Mouse (Mus musculus) midbrain, embryonic 12.5 days (tissue): ENCODE data around the gene Cramp1l. TPM values are rescaled to one million over a fixed set of nuclear protein-coding genes. Genes with fewer than 3 reads are reported as not detected.
A peak's percentile ranks its signal among the peaks of the same experiment; 100 is the strongest.

Experiments used
- ATAC-seq: fragments of 200-750 bp; cut with Nextera tagmentation; 2 replicates; pipeline ENCODE4 v1.8.0; 2017; ENCODE audit warnings: low read depth, moderate TSS enrichment, moderate library complexity; ENCODE audit not compliant: low FRiP score
- H3K27ac ChIP-seq: fragments of 300-500 bp; sonication (generic); replicated peaks from 2 replicates; pipeline ENCODE4 v1.5.1; 2016; ENCODE audit warnings: mild to moderate bottlenecking
- H3K27me3 ChIP-seq: fragments of 300-500 bp; sonication (generic); 2 replicates; pipeline ENCODE4 v1.6.1; 2016; ENCODE audit warnings: mild to moderate bottlenecking
- H3K36me3 ChIP-seq: fragments of 300-500 bp; sonication (generic); 2 replicates; pipeline ENCODE4 v1.6.1; 2016
- H3K4me1 ChIP-seq: fragments of 300-500 bp; sonication (generic); 2 replicates; pipeline ENCODE4 v1.6.1; 2016
- H3K4me2 ChIP-seq: fragments of 300-500 bp; sonication (generic); replicated peaks from 2 replicates; pipeline ENCODE4 v1.6.1; 2016; ENCODE audit warnings: mild to moderate bottlenecking, moderate library complexity
- H3K4me3 ChIP-seq: fragments of 300-500 bp; sonication (generic); 2 replicates; pipeline ENCODE4 v1.5.1; 2016; ENCODE audit warnings: mild to moderate bottlenecking
- H3K9ac ChIP-seq: fragments of 300-500 bp; sonication (generic); replicated peaks from 2 replicates; pipeline ENCODE4 v1.6.1; 2016; ENCODE audit warnings: mild to moderate bottlenecking, moderate library complexity
- H3K9me3 ChIP-seq: fragments of 300-500 bp; sonication (generic); 2 replicates; pipeline ENCODE4 v1.6.1; 2016; ENCODE audit warnings: mild to moderate bottlenecking
- WGBS: fragments of 180-500 bp; shearing (Covaris S2); methylation state at CpG from one replicate; pipeline ENCODE4 v1.1.7; 2016; 5-methylcytosine and 5-hydroxymethylcytosine counted together
- polyA plus RNA-seq: library from polyadenylated mRNA; unstranded; fragments of >200 nt; fragmentation: Nextera tagmentation; extraction: Ambion mirVana; gene quantifications from 2 replicates; pipeline ENCODE4 v1.2.1, GENCODE M21; 2016

The Cramp1l gene
- polyA plus RNA-seq, 1 experiment from 2014 or later: 12.8 TPM

DNA sequence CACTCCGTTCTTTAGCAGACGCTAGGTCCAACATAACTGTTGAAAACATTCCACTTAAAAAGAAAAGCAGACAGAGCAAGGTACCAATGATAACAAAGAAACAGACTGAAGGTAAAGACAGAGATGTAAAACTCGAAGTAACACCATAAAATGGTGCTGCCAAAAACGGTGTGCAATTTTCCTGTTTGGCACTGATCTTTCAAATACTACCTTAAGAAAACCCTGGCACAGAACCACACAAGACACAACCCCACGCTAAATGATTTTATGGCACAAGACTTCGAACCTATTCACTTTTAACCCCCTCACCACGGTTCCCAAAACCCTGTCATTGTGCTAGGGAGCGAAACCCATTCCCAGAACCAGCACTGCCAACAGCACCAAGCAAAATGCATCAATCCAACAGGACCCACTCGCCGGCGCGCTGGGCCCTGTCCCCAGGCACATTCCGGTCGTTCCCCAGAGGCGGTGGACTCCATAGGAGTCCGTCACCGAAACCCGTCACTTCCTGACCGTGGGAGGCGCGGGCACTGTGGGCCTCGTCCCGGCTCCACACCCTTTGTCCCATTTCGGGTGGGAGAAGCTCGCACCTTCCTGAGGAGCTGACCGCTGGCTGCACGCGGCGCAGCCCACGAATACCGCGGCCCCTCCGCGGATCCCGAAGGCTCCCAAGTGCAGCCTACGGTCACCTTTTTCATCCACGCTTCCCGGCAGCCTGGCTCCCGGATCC lies 582 bp downstream of the Cramp1l start:
- Histone ChIP-seq H3K27me3 (no peaks in the 10 kb centered on the region), H3K36me3 (peaks cover 26% of the 10 kb centered on the region), H3K27ac (peak overlapping the region; percentile 86), H3K9ac (peak overlapping the region; percentile 98), H3K4me3 (peak overlapping the region; percentile 100), H3K4me1 (peaks cover 22% of the 10 kb centered on the region), H3K4me2 (peak overlapping the region; percentile 95), H3K9me3 (no peaks in the 10 kb centered on the region)
- no peak for ATAC-seq
- under 1% methylated on average over 37 of the region's 39 CpGs for WGBS

- Histone ChIP-seq H3K27me3 (no peaks in the 10 kb centered on the region), H3K4me1 (peaks cover 22% of the 10 kb centered on the region), H3K9ac (peak overlapping the region; percentile 98), H3K27ac (peak overlapping the region; percentile 78), H3K4me3 (peak overlapping the region; percentile 100), H3K36me3 (peaks cover 31% of the 10 kb centered on the region), H3K9me3 (no peaks in the 10 kb centered on the region), H3K4me2 (peak overlapping the region; percentile 95)
- ATAC-seq: no peak
- under 1% methylated on average over 75 of the region's 81 CpGs for WGBS
Measured at GRCm38 (mm10) chr17:25013606-25014501, 1.7 kb downstream of the Cramp1l start.

- Histone ChIP-seq H3K4me2 (no peak overlapping the region), H3K27me3 (no peaks in the 10 kb centered on the region), H3K9ac (no peak overlapping the region), H3K27ac (no peak overlapping the region), H3K4me3 (no peak overlapping the region), H3K9me3 (no peaks in the 10 kb centered on the region), H3K4me1 (peaks cover 4% of the 10 kb centered on the region; the same call in 1 of the 2 replicates), H3K36me3 (peaks cover 78% of the 10 kb centered on the region)
- no peak for ATAC-seq
Measured at GRCm38 (mm10) chr17:25007480-25007879, 8.1 kb downstream of the Cramp1l start.

DNA sequence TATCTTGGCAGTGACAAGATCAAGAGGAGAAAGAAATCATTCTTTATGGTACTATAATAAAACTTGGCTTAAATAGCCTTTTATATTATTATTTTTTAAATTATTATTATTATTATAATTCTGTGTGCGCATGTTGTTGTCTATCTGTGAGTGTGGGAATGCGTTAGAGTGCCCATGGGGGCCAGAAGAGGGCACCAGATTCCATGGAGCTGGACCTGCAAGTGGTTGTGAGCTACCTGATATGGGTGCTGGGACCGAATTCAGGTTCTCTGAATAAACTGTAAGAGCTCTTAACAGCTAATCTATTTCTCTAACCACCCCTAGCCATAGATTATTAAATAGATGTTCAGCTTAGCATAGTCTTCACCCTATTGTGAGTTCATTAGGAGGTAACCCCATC lies 10.5 kb downstream of the Cramp1l start:
- H3K4me1 ChIP-seq: no peaks in the 10 kb centered on the region
- H3K27me3 ChIP-seq: no peaks in the 10 kb centered on the region
- H3K4me3 ChIP-seq: no peak overlapping the region
- 93% methylated on average over 3 of the region's 3 CpGs for WGBS
- no peak overlapping the region for H3K9ac ChIP-seq
- no peak overlapping the region for H3K4me2 ChIP-seq
- peaks cover 78% of the 10 kb centered on the region for H3K36me3 ChIP-seq
- no peak for ATAC-seq
- H3K9me3 ChIP-seq: no peaks in the 10 kb centered on the region
- no peak overlapping the region for H3K27ac ChIP-seq

DNA sequence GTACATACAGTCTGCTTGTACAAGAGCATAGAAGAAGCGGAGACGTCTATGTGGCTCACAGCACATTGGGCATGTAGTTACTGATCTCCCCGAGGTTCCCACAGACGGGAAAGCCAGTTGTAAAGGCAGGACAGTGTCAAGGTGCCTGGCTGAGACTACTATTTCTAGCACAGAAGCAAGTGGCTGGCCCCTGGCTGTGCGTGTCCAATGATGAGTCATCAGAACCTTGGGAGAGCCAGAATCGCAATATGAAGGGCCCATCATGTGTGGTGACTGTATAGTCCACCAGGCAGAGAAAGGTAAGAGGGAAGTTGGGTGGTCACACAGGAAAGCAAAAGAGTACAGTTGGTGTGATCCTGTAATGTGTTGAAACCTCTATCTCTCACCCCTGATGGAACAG lies 20.9 kb downstream of the Cramp1l start:
- ATAC-seq: no peak
- Histone ChIP-seq H3K4me1 (no peaks in the 10 kb centered on the region), H3K4me2 (no peak overlapping the region), H3K9ac (no peak overlapping the region), H3K27ac (no peak overlapping the region), H3K27me3 (no peaks in the 10 kb centered on the region), H3K36me3 (peaks cover 94% of the 10 kb centered on the region), H3K9me3 (no peaks in the 10 kb centered on the region), H3K4me3 (no peak overlapping the region)
- WGBS: 96% methylated on average over 6 of the region's 6 CpGs

- no peak overlapping the region for H3K27ac ChIP-seq
- H3K27me3 ChIP-seq: no peaks in the 10 kb centered on the region
- no peak overlapping the region for H3K4me3 ChIP-seq
- no peaks in the 10 kb centered on the region for H3K4me1 ChIP-seq
- no peak overlapping the region for H3K4me2 ChIP-seq
- no peaks in the 10 kb centered on the region for H3K9me3 ChIP-seq
- H3K36me3 ChIP-seq: peaks cover 92% of the 10 kb centered on the region
- H3K9ac ChIP-seq: no peak overlapping the region
- WGBS: 97% methylated on average over 6 of the region's 6 CpGs
- ATAC-seq: no peak
Measured at GRCm38 (mm10) chr17:24987221-24987620, 28.4 kb downstream of the Cramp1l start.

GRCm38 (mm10) chr17:24960852-24961715 lies 54.5 kb downstream of the Cramp1l start:
- peak overlapping the region; percentile 34; the same call in 1 of the 2 replicates for H3K9ac ChIP-seq
- no peaks in the 10 kb centered on the region for H3K9me3 ChIP-seq
- 0 out of 2 replicates have a peak overlapping the region, but pooled peaks have one; percentile 25 for H3K27ac ChIP-seq
- no peaks in the 10 kb centered on the region for H3K27me3 ChIP-seq
- H3K4me1 ChIP-seq: peaks cover 14% of the 10 kb centered on the region
- H3K4me2 ChIP-seq: peak overlapping the region; percentile 72
- peaks cover 51% of the 10 kb centered on the region for H3K36me3 ChIP-seq
- 18% methylated on average over 21 of the region's 21 CpGs for WGBS
- peak overlapping the region; percentile 90 for H3K4me3 ChIP-seq
- ATAC-seq: peak; percentile 50

DNA sequence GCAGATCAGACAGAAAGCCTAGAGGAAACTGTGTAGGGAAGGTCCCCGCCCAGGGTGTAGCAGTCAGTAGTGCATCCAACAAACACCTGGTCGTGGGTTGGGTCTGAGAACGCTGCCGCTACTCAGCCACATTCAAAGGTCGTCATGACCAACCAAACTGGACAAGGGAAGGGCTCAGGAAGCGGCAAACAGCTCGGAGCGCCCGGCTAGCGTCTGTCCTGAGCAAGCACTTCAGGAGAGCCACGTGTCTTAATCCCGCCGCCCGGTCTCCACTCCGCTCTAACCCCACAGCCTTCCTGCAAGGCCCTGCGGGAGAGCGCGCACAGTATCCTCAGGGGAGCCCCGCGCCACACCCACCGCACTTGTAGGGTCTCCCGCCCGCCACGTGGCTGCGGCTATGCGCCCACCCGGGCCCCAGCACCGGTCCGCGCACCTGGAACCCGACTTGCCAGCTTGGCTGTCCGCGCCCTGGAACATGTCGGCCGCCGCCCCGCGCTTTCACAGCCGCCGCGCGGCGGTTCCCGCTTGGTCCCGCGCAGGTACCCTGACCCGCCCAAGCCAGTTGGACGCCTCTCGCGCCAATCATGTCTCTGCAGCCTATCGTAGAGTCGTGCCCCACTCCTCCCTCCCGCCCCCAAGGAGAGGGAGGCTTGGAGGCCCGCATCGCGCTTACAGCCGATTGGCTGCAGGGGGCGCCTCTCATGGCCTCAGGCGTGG lies 55.3 kb downstream of the Cramp1l start, which contains the start of gene Jpt2:
Jpt2 (minus strand) TSS at position 555 of the 717 bp plus-strand sequence.
- peak within 1 kb of the TSS; percentile 84 for H3K27ac ChIP-seq
- H3K9ac ChIP-seq: peak within 1 kb of the TSS; percentile 86
- H3K36me3 ChIP-seq: peaks cover 51% of the 10 kb centered on the region
- WGBS: 1% methylated on average over 58 of the region's 59 CpGs
- H3K4me3 ChIP-seq: peak within 1 kb of the TSS; percentile 90
- no peaks in the 10 kb centered on the region for H3K9me3 ChIP-seq
- H3K4me2 ChIP-seq: peak within 1 kb of the TSS; percentile 72
- peaks cover 14% of the 10 kb centered on the region for H3K4me1 ChIP-seq
- peak; percentile 100 for ATAC-seq
- no peaks in the 10 kb centered on the region for H3K27me3 ChIP-seq

- Histone ChIP-seq H3K27me3 (no peaks in the 10 kb centered on the region), H3K4me3 (peak overlapping the region; percentile 90), H3K4me2 (peak overlapping the region; percentile 72), H3K36me3 (peaks cover 50% of the 10 kb centered on the region), H3K4me1 (peaks cover 14% of the 10 kb centered on the region), H3K27ac (no peak overlapping the region), H3K9me3 (no peaks in the 10 kb centered on the region), H3K9ac (peak overlapping the region; percentile 86)
- ATAC-seq: no peak
- WGBS: 43% methylated on average over 8 of the region's 8 CpGs
Measured at GRCm38 (mm10) chr17:24959371-24959770, 56.2 kb downstream of the Cramp1l start.

- no peaks in the 10 kb centered on the region for H3K27me3 ChIP-seq
- no peak overlapping the region for H3K9ac ChIP-seq
- ATAC-seq: no peak
- H3K4me3 ChIP-seq: no peak overlapping the region
- H3K27ac ChIP-seq: no peak overlapping the region
- no peak overlapping the region for H3K4me2 ChIP-seq
- no peaks in the 10 kb centered on the region for H3K9me3 ChIP-seq
- H3K36me3 ChIP-seq: peaks cover 75% of the 10 kb centered on the region
- 91% methylated on average over 2 of the region's 2 CpGs for WGBS
- no peaks in the 10 kb centered on the region; the same call in 1 of the 2 replicates for H3K4me1 ChIP-seq
Measured at GRCm38 (mm10) chr17:24953291-24953690, 62.3 kb downstream of the Cramp1l start.

DNA sequence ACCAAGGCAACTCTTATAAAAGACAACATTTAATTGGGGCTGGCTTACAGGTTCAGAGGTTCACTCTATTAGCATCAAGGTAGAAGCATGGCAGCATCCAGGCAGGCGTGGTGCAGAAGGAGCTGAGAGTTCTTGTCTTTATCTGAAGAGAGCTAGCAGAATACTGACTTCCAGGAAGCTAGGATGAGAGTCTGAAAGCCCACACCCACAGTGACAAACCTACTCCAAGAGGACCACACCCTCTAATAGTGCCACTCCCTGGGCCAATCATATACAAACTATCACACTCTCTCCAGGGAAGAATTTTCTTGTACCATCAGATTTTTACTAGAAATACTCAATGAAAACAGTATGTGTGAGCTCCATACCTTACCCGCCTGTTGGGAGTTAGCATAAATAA lies 64.9 kb downstream of the Cramp1l start:
- ATAC-seq: no peak
- WGBS: 89% methylated on average over 2 of the region's 2 CpGs
- Histone ChIP-seq H3K27ac (no peak overlapping the region), H3K4me2 (no peak overlapping the region), H3K4me1 (no peaks in the 10 kb centered on the region), H3K36me3 (peaks cover 87% of the 10 kb centered on the region), H3K27me3 (no peaks in the 10 kb centered on the region), H3K9me3 (no peaks in the 10 kb centered on the region), H3K9ac (no peak overlapping the region), H3K4me3 (no peak overlapping the region)
